Mouse (Mus musculus) heart, embryonic 15.5 days (tissue): Measurements from ENCODE around the gene Tubg1. TPM values are rescaled to one million over a fixed set of nuclear protein-coding genes. Genes with fewer than 3 reads are reported as not detected.
"Not testable (repeated sequence)": the region's sequence is repeated elsewhere in the genome, so short reads cannot be mapped to it uniquely, and the experiment has no call there.

Source experiments
- ATAC-seq: fragments of 200-750 bp; cut with Nextera tagmentation; replicated peaks from 2 replicates; pipeline ENCODE4 v1.8.0; 2017; ENCODE audit warnings: low read depth, moderate TSS enrichment; ENCODE audit not compliant: insufficient number of reproducible peaks, insufficient read depth, low FRiP score
- H3K27ac ChIP-seq: fragments of 300-500 bp; sonication (generic); 2 replicates; pipeline ENCODE4 v1.5.1; 2015; ENCODE audit warnings: mild to moderate bottlenecking, inconsistent platforms
- H3K27me3 ChIP-seq: fragments of 300-500 bp; sonication (generic); 2 replicates; pipeline ENCODE4 v1.6.1; 2015; ENCODE audit warnings: inconsistent platforms
- H3K36me3 ChIP-seq: fragments of 300-500 bp; sonication (generic); 2 replicates; pipeline ENCODE4 v1.6.1; 2015; ENCODE audit warnings: mild to moderate bottlenecking, inconsistent platforms
- H3K4me1 ChIP-seq: fragments of 300-500 bp; sonication (generic); replicated peaks from 2 replicates; pipeline ENCODE4 v1.6.1; 2015; ENCODE audit warnings: inconsistent platforms
- H3K4me2 ChIP-seq: fragments of 300-500 bp; sonication (generic); 2 replicates; pipeline ENCODE4 v1.6.1; 2015; ENCODE audit warnings: inconsistent platforms, mild to moderate bottlenecking, moderate library complexity
- H3K4me3 ChIP-seq: fragments of 300-500 bp; sonication (generic); 2 replicates; pipeline ENCODE4 v1.5.1; 2015; ENCODE audit warnings: mild to moderate bottlenecking, inconsistent platforms
- H3K9ac ChIP-seq: fragments of 300-500 bp; sonication (generic); 2 replicates; pipeline ENCODE4 v1.6.1; 2015; ENCODE audit warnings: mild to moderate bottlenecking, inconsistent platforms
- H3K9me3 ChIP-seq: fragments of 300-500 bp; sonication (generic); replicated peaks from 2 replicates; pipeline ENCODE4 v1.6.1; 2016; ENCODE audit warnings: inconsistent platforms
- WGBS: fragments of 180-500 bp; shearing (Covaris S2); methylation state at CpG from one replicate; pipeline ENCODE4 v1.1.7; 2015; ENCODE audit warnings: mixed read lengths; 5-methylcytosine and 5-hydroxymethylcytosine counted together
- polyA plus RNA-seq: library from polyadenylated mRNA; unstranded; fragments of >200 nt; fragmentation: Nextera tagmentation; extraction: Ambion mirVana; gene quantifications from 2 replicates; pipeline ENCODE4 v1.2.1, GENCODE M21; 2015

The Tubg1 gene
- polyA plus RNA-seq, 1 experiment from 2014 or later = 62.1 TPM

GRCm38 (mm10) chr11:101160151-101160550 lies 40.4 kb downstream of the Tubg1 start:
- H3K27ac ChIP-seq, H3K9ac ChIP-seq, ATAC-seq, H3K4me3 ChIP-seq, H3K9me3 ChIP-seq, H3K4me2 ChIP-seq: not testable (repeated sequence)
- 68% methylated on average over 8 of the region's 10 CpGs for WGBS
- Histone ChIP-seq H3K36me3 (peaks cover 26% of the 10 kb centered on the region), H3K27me3 (peaks cover 19% of the 10 kb centered on the region), H3K4me1 (peaks cover 28% of the 10 kb centered on the region)

- H3K4me3 ChIP-seq, H3K27ac ChIP-seq, H3K4me2 ChIP-seq, H3K9ac ChIP-seq, H3K9me3 ChIP-seq, ATAC-seq: not testable (repeated sequence)
- Histone ChIP-seq H3K27me3 (peaks cover 25% of the 10 kb centered on the region), H3K36me3 (peaks cover 33% of the 10 kb centered on the region), H3K4me1 (peaks cover 21% of the 10 kb centered on the region)
- 72% methylated on average over 8 of the region's 8 CpGs for WGBS
Observed at GRCm38 (mm10) chr11:101160981-101161505, 41.3 kb downstream of the Tubg1 start.

DNA sequence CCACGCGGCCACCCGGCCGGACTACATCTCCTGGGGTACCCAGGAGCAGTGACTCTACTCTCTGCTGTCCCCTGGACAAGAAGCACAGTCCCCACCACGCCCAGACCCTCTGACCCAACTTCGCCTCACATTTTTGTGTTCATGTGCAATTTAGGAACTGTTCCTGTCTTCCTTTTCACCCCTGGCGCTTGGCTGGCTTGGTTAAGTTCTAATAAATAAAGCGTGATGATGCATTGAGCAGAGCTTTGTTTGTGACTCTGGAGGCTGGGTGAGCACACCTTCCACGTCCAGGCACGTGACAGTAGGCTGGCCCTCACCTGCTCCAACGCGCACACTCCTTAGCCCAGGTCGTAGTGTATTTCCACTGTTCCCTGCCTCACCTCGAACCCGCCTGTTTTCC lies 41.8 kb downstream of the Tubg1 start:
- Histone ChIP-seq H3K9me3 (no peaks in the 10 kb centered on the region), H3K36me3 (peaks cover 38% of the 10 kb centered on the region), H3K4me2 (no peak overlapping the region), H3K9ac (no peak overlapping the region), H3K4me3 (no peak overlapping the region), H3K27ac (no peak overlapping the region), H3K4me1 (peaks cover 18% of the 10 kb centered on the region), H3K27me3 (peaks cover 30% of the 10 kb centered on the region)
- no peak for ATAC-seq
- 87% methylated on average over 15 of the region's 15 CpGs for WGBS

GRCm38 (mm10) chr11:101162301-101162700 lies 42.6 kb downstream of the Tubg1 start:
- Histone ChIP-seq H3K4me1 (peaks cover 18% of the 10 kb centered on the region), H3K36me3 (peaks cover 46% of the 10 kb centered on the region), H3K27me3 (peaks cover 37% of the 10 kb centered on the region), H3K27ac (no peak overlapping the region), H3K4me2 (no peak overlapping the region), H3K4me3 (no peak overlapping the region), H3K9me3 (no peaks in the 10 kb centered on the region), H3K9ac (no peak overlapping the region)
- 58% methylated on average over 5 of the region's 5 CpGs for WGBS
- no peak for ATAC-seq

- H3K4me3 ChIP-seq = no peak overlapping the region
- no peak overlapping the region for H3K27ac ChIP-seq
- 68% methylated on average over 5 of the region's 5 CpGs for WGBS
- H3K9ac ChIP-seq = no peak overlapping the region
- peaks cover 18% of the 10 kb centered on the region for H3K4me1 ChIP-seq
- peaks cover 42% of the 10 kb centered on the region for H3K27me3 ChIP-seq
- H3K9me3 ChIP-seq = no peaks in the 10 kb centered on the region
- H3K36me3 ChIP-seq = peaks cover 50% of the 10 kb centered on the region
- H3K4me2 ChIP-seq = no peak overlapping the region
- ATAC-seq = no peak
Observed at GRCm38 (mm10) chr11:101162772-101163171, 43.0 kb downstream of the Tubg1 start.

DNA sequence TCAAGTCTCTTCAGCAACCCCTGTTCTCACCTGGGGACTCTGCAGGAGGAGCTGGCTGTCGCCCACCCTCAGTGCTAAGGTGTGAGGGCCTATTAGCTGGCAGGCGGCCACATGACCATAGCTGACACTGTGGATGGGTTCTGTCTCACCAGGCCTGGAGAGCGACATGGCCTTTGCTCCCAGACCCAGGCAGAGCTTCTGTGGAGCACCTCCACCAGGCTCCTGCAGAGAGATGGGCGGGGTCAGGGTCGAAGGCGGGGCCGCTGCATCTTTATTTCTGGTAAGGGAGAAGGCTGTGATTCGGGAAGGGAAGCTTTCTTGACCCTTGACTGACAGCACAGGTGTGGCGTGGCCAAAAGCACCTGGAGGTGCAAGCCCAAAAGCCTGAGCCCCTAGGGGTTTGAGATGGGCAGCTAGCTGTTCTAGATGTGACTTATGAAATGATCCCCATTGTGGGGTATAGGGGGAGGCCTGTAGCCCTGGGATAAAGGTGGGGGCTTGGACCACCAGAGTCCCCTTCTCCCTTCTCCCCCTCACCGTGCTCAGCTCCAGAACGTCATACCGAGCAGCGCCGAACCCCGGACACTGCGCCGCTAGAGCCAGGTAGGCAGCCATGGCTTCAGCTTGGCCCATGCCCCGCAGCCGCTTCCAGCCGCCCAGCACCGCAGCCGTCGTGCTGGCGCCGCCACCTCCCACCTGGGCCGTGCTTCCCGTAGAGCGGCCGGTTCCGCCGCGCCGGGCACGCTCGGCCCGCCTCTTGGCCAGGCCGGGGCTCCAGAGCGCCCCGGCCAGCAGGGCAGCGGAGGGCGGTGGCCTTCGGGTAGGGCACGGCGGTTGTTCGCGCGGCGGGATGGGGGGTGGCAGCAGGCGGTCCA lies 44.0 kb downstream of the Tubg1 start:
- Histone ChIP-seq H3K4me2 (peak overlapping the region; percentile 53), H3K4me1 (peaks cover 24% of the 10 kb centered on the region), H3K9ac (no peak overlapping the region), H3K36me3 (peaks cover 54% of the 10 kb centered on the region), H3K4me3 (peak overlapping the region; percentile 33), H3K9me3 (no peaks in the 10 kb centered on the region), H3K27ac (no peak overlapping the region), H3K27me3 (peaks cover 42% of the 10 kb centered on the region)
- no peak for ATAC-seq
- 46% methylated on average over 49 of the region's 49 CpGs for WGBS

DNA sequence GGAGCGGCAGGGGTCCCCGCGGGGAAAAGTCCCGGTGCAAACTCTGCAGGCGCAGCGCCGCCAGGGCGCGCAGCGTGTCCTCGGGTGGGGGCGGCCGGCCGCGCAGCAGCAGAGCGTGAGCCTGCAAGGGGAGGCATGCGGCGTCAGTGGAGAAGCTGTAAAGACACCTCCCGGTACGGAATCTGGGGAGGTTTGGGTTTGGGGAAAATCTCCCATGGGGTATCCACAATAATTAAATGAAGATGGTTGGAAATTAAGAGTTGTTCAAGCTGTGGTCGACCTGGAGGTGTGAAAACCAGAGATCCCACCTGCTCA lies 44.6 kb downstream of the Tubg1 start:
- no peak overlapping the region for H3K9ac ChIP-seq
- H3K4me2 ChIP-seq = peak overlapping the region; percentile 53
- no peak overlapping the region for H3K27ac ChIP-seq
- no peak for ATAC-seq
- peaks cover 54% of the 10 kb centered on the region for H3K36me3 ChIP-seq
- peaks cover 42% of the 10 kb centered on the region for H3K27me3 ChIP-seq
- H3K4me3 ChIP-seq = peak overlapping the region; percentile 33
- H3K4me1 ChIP-seq = peaks cover 30% of the 10 kb centered on the region
- no peaks in the 10 kb centered on the region for H3K9me3 ChIP-seq
- WGBS = 29% methylated on average over 21 of the region's 21 CpGs

DNA sequence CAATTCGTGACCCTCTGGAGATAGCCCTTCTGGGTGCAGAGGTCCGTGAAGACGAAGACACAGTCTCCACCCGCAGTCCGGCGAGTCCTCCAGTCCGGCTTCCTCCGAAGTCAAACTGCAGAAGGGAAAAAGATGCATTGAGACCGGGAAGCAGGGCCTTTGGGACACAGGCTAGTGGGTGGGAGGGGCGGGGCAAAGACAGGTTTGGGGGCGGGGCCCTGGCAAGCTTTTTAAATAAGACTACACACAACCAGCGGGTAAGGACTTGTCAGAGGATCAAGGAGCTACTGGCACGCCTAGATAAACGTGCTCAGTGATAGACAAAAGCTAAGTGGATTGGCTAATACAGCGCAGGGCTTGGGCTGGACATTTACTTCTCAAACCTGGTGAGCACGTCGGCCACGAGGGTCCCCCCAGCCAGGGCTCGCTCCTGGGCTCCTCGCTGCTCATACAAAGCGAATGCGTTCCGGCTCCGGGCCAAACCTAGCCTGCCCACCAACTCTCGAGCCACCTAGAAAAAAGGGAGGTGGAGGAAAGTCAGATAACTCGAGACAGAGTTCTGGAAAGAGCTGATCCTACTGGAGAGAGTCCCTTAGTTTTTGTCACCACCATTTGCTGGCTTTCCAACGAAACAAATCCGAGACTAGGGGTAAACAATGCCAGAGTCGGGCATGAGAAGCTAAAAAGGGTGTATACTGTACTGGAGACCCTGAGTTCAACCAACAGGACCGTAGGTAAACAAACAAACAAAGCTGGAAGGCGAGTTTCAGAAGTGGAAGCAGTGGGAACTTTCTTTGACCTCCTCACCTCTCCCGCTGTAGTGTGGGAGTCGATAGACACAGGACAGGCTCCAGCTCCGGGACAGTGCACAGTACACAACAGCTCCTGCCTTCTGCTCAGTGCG lies 45.2 kb downstream of the Tubg1 start:
- ATAC-seq = peak; percentile 19; the same call in 1 of the 2 replicates
- H3K9ac ChIP-seq = no peak overlapping the region
- H3K4me2 ChIP-seq = peak overlapping the region; percentile 53
- H3K4me1 ChIP-seq = peaks cover 36% of the 10 kb centered on the region
- H3K4me3 ChIP-seq = peak overlapping the region; percentile 33; the same call in 1 of the 2 replicates
- no peak overlapping the region for H3K27ac ChIP-seq
- WGBS = 48% methylated on average over 35 of the region's 35 CpGs
- H3K9me3 ChIP-seq = no peaks in the 10 kb centered on the region
- H3K27me3 ChIP-seq = peaks cover 42% of the 10 kb centered on the region
- peaks cover 54% of the 10 kb centered on the region for H3K36me3 ChIP-seq

- no peak for ATAC-seq
- H3K4me2 ChIP-seq = no peak overlapping the region
- peaks cover 42% of the 10 kb centered on the region for H3K27me3 ChIP-seq
- H3K9ac ChIP-seq = no peak overlapping the region
- H3K27ac ChIP-seq = no peak overlapping the region
- WGBS = 76% methylated on average over 14 of the region's 14 CpGs
- peaks cover 41% of the 10 kb centered on the region for H3K4me1 ChIP-seq
- H3K36me3 ChIP-seq = peaks cover 54% of the 10 kb centered on the region
- H3K4me3 ChIP-seq = no peak overlapping the region
- no peaks in the 10 kb centered on the region for H3K9me3 ChIP-seq
Observed at GRCm38 (mm10) chr11:101166357-101166756, 46.6 kb downstream of the Tubg1 start.

DNA sequence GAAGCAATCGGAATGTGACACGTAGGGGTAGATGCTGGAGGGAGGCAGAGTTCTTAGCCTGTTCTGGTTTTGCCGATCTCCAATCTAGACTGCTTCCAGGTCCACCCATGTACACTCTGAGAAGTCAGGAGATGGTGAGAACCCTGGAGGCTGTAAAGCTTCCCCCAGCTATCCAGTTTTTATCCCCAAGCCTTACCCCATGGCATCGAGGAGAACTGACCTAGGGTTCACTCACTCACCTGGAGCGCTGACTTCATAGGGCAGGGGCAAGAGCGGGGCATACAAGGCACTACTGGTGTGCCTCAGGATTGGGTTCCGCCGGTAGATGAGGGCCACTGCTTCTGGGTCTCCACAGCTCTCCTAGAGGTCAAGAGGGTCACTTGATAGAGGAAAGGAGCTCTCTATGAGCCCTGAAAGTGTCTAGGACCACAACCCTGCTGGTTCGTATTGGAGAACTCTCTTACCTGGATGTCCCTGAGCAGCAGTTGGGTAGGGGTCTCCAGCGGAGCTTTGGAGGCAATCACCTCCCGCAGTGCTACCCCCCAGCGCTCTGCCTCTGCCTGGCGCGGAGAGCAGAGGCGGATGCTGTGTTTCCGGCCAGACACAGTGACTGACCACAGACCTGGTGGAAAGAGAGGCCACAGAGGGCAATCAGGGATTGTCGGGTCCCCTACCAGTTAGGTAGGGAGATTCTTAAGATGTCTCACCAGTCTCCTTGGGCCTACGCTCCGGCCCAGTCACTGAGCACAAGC lies 47.6 kb downstream of the Tubg1 start:
- 71% methylated on average over 19 of the region's 19 CpGs for WGBS
- H3K9me3 ChIP-seq = no peaks in the 10 kb centered on the region
- H3K27ac ChIP-seq = no peak overlapping the region
- H3K4me2 ChIP-seq = no peak overlapping the region
- H3K4me3 ChIP-seq = no peak overlapping the region
- ATAC-seq = no peak
- peaks cover 42% of the 10 kb centered on the region for H3K27me3 ChIP-seq
- H3K9ac ChIP-seq = no peak overlapping the region
- peaks cover 49% of the 10 kb centered on the region for H3K4me1 ChIP-seq
- H3K36me3 ChIP-seq = peaks cover 47% of the 10 kb centered on the region

DNA sequence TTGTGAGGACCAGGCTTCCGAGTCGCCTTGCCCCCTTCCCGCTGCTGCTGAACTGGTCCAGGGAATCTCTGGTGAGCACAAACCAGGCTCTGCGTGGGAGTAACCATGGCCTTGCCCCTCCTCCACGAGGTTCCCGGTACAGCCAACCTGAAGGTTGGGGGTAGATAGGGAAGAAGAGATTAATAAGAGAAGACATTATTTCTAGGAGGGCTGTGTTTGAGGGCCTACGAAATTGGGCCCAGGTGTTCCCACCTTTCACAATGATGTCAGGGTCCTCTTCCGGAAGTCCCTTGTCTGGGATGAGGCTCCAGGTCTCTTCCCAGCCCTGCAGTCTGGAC lies 48.2 kb downstream of the Tubg1 start:
- Histone ChIP-seq H3K27me3 (peaks cover 42% of the 10 kb centered on the region), H3K9ac (no peak overlapping the region), H3K9me3 (no peaks in the 10 kb centered on the region), H3K27ac (no peak overlapping the region), H3K4me1 (peaks cover 50% of the 10 kb centered on the region), H3K4me2 (no peak overlapping the region), H3K36me3 (peaks cover 47% of the 10 kb centered on the region), H3K4me3 (no peak overlapping the region)
- no peak for ATAC-seq
- 62% methylated on average over 8 of the region's 8 CpGs for WGBS
